Comparison of ENCODE assay signal across 8 mouse cellular contexts in the genomic region with DNA sequence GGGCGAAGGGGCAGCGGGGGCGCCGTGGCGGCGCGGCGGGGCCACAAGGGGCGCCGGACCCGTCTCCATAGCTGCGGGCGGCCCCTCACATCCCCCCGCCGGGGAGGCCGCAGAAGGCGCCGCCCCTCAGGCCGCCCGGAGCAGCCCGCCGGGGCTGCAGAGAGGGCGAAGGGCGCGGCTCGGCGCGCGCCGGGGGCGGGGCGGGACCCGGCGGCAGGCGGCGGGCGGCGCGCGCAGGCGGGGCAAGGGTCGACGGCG. TPM values are rescaled to one million over a fixed set of nuclear protein-coding genes. Genes with fewer than 3 reads are reported as not detected.
A peak's percentile ranks its signal among the peaks of the same experiment; 100 is the strongest.
DNase-seq lines count a peak whose midpoint lies in the region; ATAC-seq lines count a peak whose summit lies in the region.

TSS of gene Tbc1d10b (minus strand) at position 174 of the 258 bp plus-strand sequence.

- peak within 1 kb of the TSS; percentile 78 for H3K4me3 ChIP-seq in lung, embryonic 15.5 days
- H3K4me3 ChIP-seq in heart, embryonic 12.5 days = peak within 1 kb of the TSS; percentile 98

- H3K27me3 ChIP-seq in lung, embryonic 15.5 days = no peaks in the 10 kb centered on the region
- no peaks in the 10 kb centered on the region for H3K27me3 ChIP-seq in heart, embryonic 12.5 days (replicated peaks)

- WGBS in lung, embryonic 15.5 days = under 1% methylated on average over 42 of the region's 44 CpGs
- under 1% methylated on average over 28 of the region's 44 CpGs for WGBS in heart, embryonic 12.5 days

- peak within 1 kb of the TSS; percentile 85 for H3K27ac ChIP-seq in lung, embryonic 15.5 days
- H3K27ac ChIP-seq in heart, embryonic 12.5 days (ENCODE audit: poor library complexity, severe bottlenecking) = peak within 1 kb of the TSS; percentile 92

- no peaks in the 10 kb centered on the region for H3K9me3 ChIP-seq in lung, embryonic 15.5 days
- H3K9me3 ChIP-seq in heart, embryonic 12.5 days (replicated peaks) = no peaks in the 10 kb centered on the region

- ATAC-seq in lung, embryonic 15.5 days (ENCODE audit: borderline replicate concordance, extremely low read depth, low FRiP score, low TSS enrichment) = peak; percentile 43
- ATAC-seq in common myeloid progenitor, adult 5-6 weeks (replicated peaks; ENCODE audit: low read depth, poor library complexity, severe bottlenecking) = no peak; the same call in 1 of the 2 replicates
- peak; percentile 68 for ATAC-seq in heart, embryonic 12.5 days (ENCODE audit: insufficient number of reproducible peaks, low FRiP score)
- ATAC-seq in monocyte, adult 5-6 weeks (replicated peaks; ENCODE audit: insufficient number of reproducible peaks, low FRiP score, low TSS enrichment, poor library complexity, severe bottlenecking) = no peak

- H3K4me1 ChIP-seq in lung, embryonic 15.5 days = peaks cover 25% of the 10 kb centered on the region
- peaks cover 38% of the 10 kb centered on the region for H3K4me1 ChIP-seq in heart, embryonic 12.5 days (replicated peaks)

- peak within 1 kb of the TSS; percentile 89 for H3K4me2 ChIP-seq in lung, embryonic 15.5 days
- H3K4me2 ChIP-seq in heart, embryonic 12.5 days = peak within 1 kb of the TSS; percentile 99

- H3K36me3 ChIP-seq in lung, embryonic 15.5 days = peaks cover 7% of the 10 kb centered on the region
- peaks cover 17% of the 10 kb centered on the region for H3K36me3 ChIP-seq in heart, embryonic 12.5 days

- no peak for DNase-seq in lung, postnatal 10 days
- no peak for DNase-seq in left cerebral cortex, postnatal 10 days (ENCODE audit: extremely low spot score in 1 of 2, low spot score in 2 of 2)
- no peak for DNase-seq in cerebellum, postnatal 25 days
- no peak for DNase-seq in thymus, adult 18-20 months

- intact Hi-C loops in left cerebral cortex, postnatal 10 days (cut with DNase I) = no loop called here

- H3K9ac ChIP-seq in lung, embryonic 15.5 days = peak within 1 kb of the TSS; percentile 93
- H3K9ac ChIP-seq in heart, embryonic 12.5 days = peak within 1 kb of the TSS; percentile 99

RNA-seq across cellular contexts. Expression of gene Tbc1d10b, which starts in this region (rescaled TPM):
- 27.0 and 29.8 TPM in 2 replicates for polyA plus RNA-seq in lung, embryonic 15.5 days (2015; fragmentation: Nextera tagmentation; extraction: Ambion mirVana)
- total RNA-seq in common myeloid progenitor, adult 5-6 weeks (2017) = 24.7 and 29.1 TPM in 2 replicates
- polyA plus RNA-seq in heart, embryonic 12.5 days (2016; fragmentation: Nextera tagmentation; extraction: Ambion mirVana) = 29.2 and 32.3 TPM in 2 replicates
- total RNA-seq in left cerebral cortex, postnatal 10 days (2021) = 10 to 100 TPM; 85.6 to 88.0 TPM
- total RNA-seq in monocyte, adult 5-6 weeks (2017) = 52.5 to 106 TPM (median 85.1 TPM) in 3 replicates

Comparison
In these comparisons a context has a peak if more than half of its experiments do, and no peak if none do; other contexts are left out.
1. ATAC-seq: peak in lung, embryonic 15.5 days (single experiment) and heart, embryonic 12.5 days (single experiment); none in common myeloid progenitor, adult 5-6 weeks (single experiment) and monocyte, adult 5-6 weeks (single experiment).